Mouse (Mus musculus): Measurements from ENCODE around the gene Micu2. TPM values are rescaled to one million over a fixed set of nuclear protein-coding genes. Genes with fewer than 3 reads are reported as not detected.
A peak's percentile ranks its signal among the peaks of the same experiment; 100 is the strongest.

Gene Micu2
- polyA plus RNA-seq, 2 experiments, result 42.7 to 67.1 TPM

GRCm38 (mm10) chr14:57894346-57894745 is 104.7 kb downstream of the Micu2 start:
- no peak for TF ChIP-seq POLR2A (IDR thresholded peaks at IDR 0.05; ENCODE audit: borderline replicate concordance, extremely low read depth, insufficient read depth, insufficient read length)
- H3K9me3 ChIP-seq (ENCODE audit: control insufficient read depth, low read length), result no peaks in the 10 kb centered on the region
- no peak overlapping the region for H3K4me3 ChIP-seq (replicated peaks; ENCODE audit: low read length)
- no peaks in the 10 kb centered on the region for H3K4me1 ChIP-seq (ENCODE audit: control insufficient read depth, insufficient read depth, low read length)
- no peaks in the 10 kb centered on the region for H3K27me3 ChIP-seq (ENCODE audit: control insufficient read depth, insufficient read depth, low read length)
- ATAC-seq (ENCODE audit: low FRiP score, low read depth) (no peak), DNase-seq (ENCODE audit: low spot score) (no peak)
- no peak overlapping the region for H3K9ac ChIP-seq (ENCODE audit: low read depth, low read length, severe bottlenecking)
- no peaks in the 10 kb centered on the region for H3K36me3 ChIP-seq (ENCODE audit: control insufficient read depth, insufficient read depth, low read length)
- 90% methylated on average over 2 of the region's 2 CpGs for WGBS
- H3K27ac ChIP-seq (replicated peaks; ENCODE audit: low read depth, low read length), result no peak overlapping the region
- no peak overlapping the region for H3K4me2 ChIP-seq (replicated peaks; ENCODE audit: low read depth, low read length, severe bottlenecking)

GRCm38 (mm10) chr14:57892961-57893360 is 106.1 kb downstream of the Micu2 start:
- no peaks in the 10 kb centered on the region for H3K27me3 ChIP-seq (ENCODE audit: control insufficient read depth, insufficient read depth, low read length)
- WGBS, result 96% methylated on average over 1 of the region's 1 CpGs
- ATAC-seq (ENCODE audit: low FRiP score, low read depth), result no peak

GRCm38 (mm10) chr14:57890011-57890842 is 108.8 kb downstream of the Micu2 start, which contains the start of gene Zdhhc20:
TSS of gene Zdhhc20 (minus strand) at chr14:57890276.
- 8% methylated on average over 35 of the region's 65 CpGs for WGBS
- ATAC-seq (ENCODE audit: low FRiP score, low read depth), result peak; percentile 98
- DNase-seq (ENCODE audit: low spot score), result peak; percentile 93

More at GRCm38 (mm10) chr14:57892961-57893360, 106.1 kb downstream of the Micu2 start:
- no peak for TF ChIP-seq POLR2A (IDR thresholded peaks at IDR 0.05; ENCODE audit: borderline replicate concordance, extremely low read depth, insufficient read depth, insufficient read length)
- DNase-seq (ENCODE audit: low spot score), result no peak
- no peak overlapping the region for H3K4me2 ChIP-seq (replicated peaks; ENCODE audit: low read depth, low read length, severe bottlenecking)
- no peak overlapping the region for H3K9ac ChIP-seq (ENCODE audit: low read depth, low read length, severe bottlenecking)
- H3K4me3 ChIP-seq (replicated peaks; ENCODE audit: low read length), result no peak overlapping the region
- no peaks in the 10 kb centered on the region for H3K36me3 ChIP-seq (ENCODE audit: control insufficient read depth, insufficient read depth, low read length)
- H3K4me1 ChIP-seq (ENCODE audit: control insufficient read depth, insufficient read depth, low read length), result peaks cover 4% of the 10 kb centered on the region; the same call in 1 of the 2 replicates
- H3K27ac ChIP-seq (replicated peaks; ENCODE audit: low read depth, low read length), result no peak overlapping the region
- no peaks in the 10 kb centered on the region for H3K9me3 ChIP-seq (ENCODE audit: control insufficient read depth, low read length)

GRCm38 (mm10) chr14:57889541-57890010 is 109.5 kb downstream of the Micu2 start:
- H3K27ac ChIP-seq (replicated peaks; ENCODE audit: low read depth, low read length), result peak overlapping the region; percentile 86
- H3K27me3 ChIP-seq (ENCODE audit: control insufficient read depth, insufficient read depth, low read length), result no peaks in the 10 kb centered on the region
- under 1% methylated on average over 21 of the region's 37 CpGs for WGBS
- peaks cover 6% of the 10 kb centered on the region; the same call in 1 of the 2 replicates for H3K4me1 ChIP-seq (ENCODE audit: control insufficient read depth, insufficient read depth, low read length)
- no peaks in the 10 kb centered on the region for H3K9me3 ChIP-seq (ENCODE audit: control insufficient read depth, low read length)
- no peak for TF ChIP-seq POLR2A (IDR thresholded peaks at IDR 0.05; ENCODE audit: borderline replicate concordance, extremely low read depth, insufficient read depth, insufficient read length)
- no peaks in the 10 kb centered on the region for H3K36me3 ChIP-seq (ENCODE audit: control insufficient read depth, insufficient read depth, low read length)
- ATAC-seq (ENCODE audit: low FRiP score, low read depth) (peak; percentile 7; the same call in 1 of the 2 replicates), DNase-seq (ENCODE audit: low spot score) (peak; percentile 46)
- peak overlapping the region; percentile 89 for H3K4me3 ChIP-seq (replicated peaks; ENCODE audit: low read length)
- H3K9ac ChIP-seq (ENCODE audit: low read depth, low read length, severe bottlenecking), result peak overlapping the region; percentile 95
- H3K4me2 ChIP-seq (replicated peaks; ENCODE audit: low read depth, low read length, severe bottlenecking), result peak overlapping the region; percentile 58

More at GRCm38 (mm10) chr14:57890011-57890842, 108.8 kb downstream of the Micu2 start, which contains the start of gene Zdhhc20:
- H3K4me2 ChIP-seq (replicated peaks; ENCODE audit: low read depth, low read length, severe bottlenecking), result peak within 1 kb of the TSS; percentile 58
- H3K9me3 ChIP-seq (ENCODE audit: control insufficient read depth, low read length), result no peaks in the 10 kb centered on the region
- peak within 1 kb of the TSS; percentile 86 for H3K27ac ChIP-seq (replicated peaks; ENCODE audit: low read depth, low read length)
- peak; percentile 91; the same call in 1 of the 2 replicates for TF ChIP-seq POLR2A (IDR thresholded peaks at IDR 0.05; ENCODE audit: borderline replicate concordance, extremely low read depth, insufficient read depth, insufficient read length)
- no peaks in the 10 kb centered on the region for H3K27me3 ChIP-seq (ENCODE audit: control insufficient read depth, insufficient read depth, low read length)
- H3K36me3 ChIP-seq (ENCODE audit: control insufficient read depth, insufficient read depth, low read length), result no peaks in the 10 kb centered on the region
- peak within 1 kb of the TSS; percentile 95 for H3K9ac ChIP-seq (ENCODE audit: low read depth, low read length, severe bottlenecking)
- peaks cover 6% of the 10 kb centered on the region; the same call in 1 of the 2 replicates for H3K4me1 ChIP-seq (ENCODE audit: control insufficient read depth, insufficient read depth, low read length)
- peak within 1 kb of the TSS; percentile 89 for H3K4me3 ChIP-seq (replicated peaks; ENCODE audit: low read length)

- peaks cover 6% of the 10 kb centered on the region; the same call in 1 of the 2 replicates for H3K4me1 ChIP-seq (ENCODE audit: control insufficient read depth, insufficient read depth, low read length)
- no peaks in the 10 kb centered on the region for H3K9me3 ChIP-seq (ENCODE audit: control insufficient read depth, low read length)
- H3K9ac ChIP-seq (ENCODE audit: low read depth, low read length, severe bottlenecking), result no peak overlapping the region
- DNase-seq (ENCODE audit: low spot score) (no peak), ATAC-seq (ENCODE audit: low FRiP score, low read depth) (no peak)
- H3K36me3 ChIP-seq (ENCODE audit: control insufficient read depth, insufficient read depth, low read length), result 0 out of 2 replicates have a peak, but pooled peaks cover 4% of the 10 kb centered on the region
- H3K27ac ChIP-seq (replicated peaks; ENCODE audit: low read depth, low read length), result no peak overlapping the region
- no peak for TF ChIP-seq POLR2A (IDR thresholded peaks at IDR 0.05; ENCODE audit: borderline replicate concordance, extremely low read depth, insufficient read depth, insufficient read length)
- no peaks in the 10 kb centered on the region for H3K27me3 ChIP-seq (ENCODE audit: control insufficient read depth, insufficient read depth, low read length)
- H3K4me2 ChIP-seq (replicated peaks; ENCODE audit: low read depth, low read length, severe bottlenecking), result no peak overlapping the region
- no peak overlapping the region for H3K4me3 ChIP-seq (replicated peaks; ENCODE audit: low read length)
- 85% methylated on average over 8 of the region's 8 CpGs for WGBS
Measured at GRCm38 (mm10) chr14:57887171-57887570, 111.9 kb downstream of the Micu2 start.
